Mouse (Mus musculus) small intestine, adult 2 months (tissue): ENCODE measurements around the gene Nkx2-4.

Experiments
- CTCF ChIP-seq: fragments of 200-500 bp; IDR thresholded peaks from 2 replicates; pipeline ENCODE4 v1.5.1; 2012; ENCODE audit warnings: low read depth, mild to moderate bottlenecking, control low read depth, inconsistent platforms, low read length, moderate library complexity, mixed read lengths; ENCODE audit not compliant: insufficient replicate concordance, insufficient read length; ENCODE audit errors: extremely low read depth
- POLR2A ChIP-seq: fragments of 200-500 bp; IDR thresholded peaks from 2 replicates; pipeline ENCODE4 v1.6.1; 2012; ENCODE audit warnings: low read depth, mild to moderate bottlenecking, control low read depth, inconsistent platforms, low read length, moderate library complexity

- TF ChIP-seq CTCF: no peak
- TF ChIP-seq POLR2A: no peak
These were observed 1.2 kb upstream of the Nkx2-4 start for GRCm38 (mm10) chr2:147086441-147086840.
